Mouse (Mus musculus) kidney, postnatal 0 days (tissue): ENCODE measurements at regions not wholly inside any gene's neighbourhood (a gene's known extent, or its start where the extent isn't known, plus 50 kb on each side); places are given as distances from the start of the nearest gene placed in this dataset.

Source experiments
- ATAC-seq: fragments of 200-750 bp; cut with Nextera tagmentation; replicated peaks from 2 replicates; pipeline ENCODE4 v1.8.0; 2017; ENCODE audit warnings: low read depth, moderate number of reproducible peaks, moderate TSS enrichment, moderate library complexity; ENCODE audit not compliant: low FRiP score
- DNase-seq: peaks from one replicate; pipeline ENCODE4 v3.0.0-alpha.2; 2016; ENCODE audit warnings: low spot score
- H3K27ac ChIP-seq: fragments of 300-500 bp; sonication (generic); 2 replicates; pipeline ENCODE4 v1.5.1; 2014; ENCODE audit warnings: mild to moderate bottlenecking
- H3K27me3 ChIP-seq: fragments of 300-500 bp; sonication (generic); 2 replicates; pipeline ENCODE4 v1.6.1; 2014; ENCODE audit warnings: low read length, mixed read lengths; ENCODE audit not compliant: insufficient read depth
- H3K36me3 ChIP-seq: fragments of 300-500 bp; sonication (generic); 2 replicates; pipeline ENCODE4 v1.6.1; 2014; ENCODE audit warnings: low read length, mixed read lengths; ENCODE audit not compliant: insufficient read depth
- H3K4me1 ChIP-seq: fragments of 300-500 bp; sonication (generic); replicated peaks from 2 replicates; pipeline ENCODE4 v1.6.1; 2014; ENCODE audit warnings: antibody characterized with exemption, low read length, mixed read lengths; ENCODE audit not compliant: insufficient read depth
- H3K4me2 ChIP-seq: fragments of 300-500 bp; sonication (generic); 2 replicates; pipeline ENCODE4 v1.6.1; 2014; ENCODE audit warnings: mild to moderate bottlenecking, low read length, moderate library complexity, mixed read lengths
- H3K4me3 ChIP-seq: fragments of 300-500 bp; sonication (generic); replicated peaks from 2 replicates; pipeline ENCODE4 v1.5.1; 2014; ENCODE audit warnings: low read depth, low read length
- H3K9ac ChIP-seq: fragments of 300-500 bp; sonication (generic); 2 replicates; pipeline ENCODE4 v1.6.1; 2014; ENCODE audit warnings: low read depth, low read length
- H3K9me3 ChIP-seq: fragments of 300-500 bp; sonication (generic); replicated peaks from 2 replicates; pipeline ENCODE4 v1.6.1; 2016; ENCODE audit warnings: low read length, inconsistent platforms, mixed read lengths
- CTCF ChIP-seq: IDR thresholded peaks from 2 replicates; pipeline ENCODE4 v1.5.1; 2016; ENCODE audit warnings: antibody characterized with exemption, low read depth, mild to moderate bottlenecking, moderate library complexity
- WGBS: fragments of 180-500 bp; shearing (Covaris S2); extraction: QIAGEN DNeasy Blood & Tissue Kit; methylation state at CpG from one replicate; pipeline ENCODE4 v1.1.7; 2014; 5-methylcytosine and 5-hydroxymethylcytosine counted together

GRCm38 (mm10) chr3:74787741-74788140, 377.1 kb downstream of the Zbbx start:
- no peaks in the 10 kb centered on the region for H3K9me3 ChIP-seq
- no peak for TF ChIP-seq CTCF
- no peak overlapping the region for H3K27ac ChIP-seq
- no peak for ATAC-seq
- H3K4me1 ChIP-seq, result no peaks in the 10 kb centered on the region
- H3K4me3 ChIP-seq, result no peak overlapping the region
- 63% methylated on average over 1 of the region's 1 CpGs for WGBS
- no peaks in the 10 kb centered on the region for H3K36me3 ChIP-seq
- no peaks in the 10 kb centered on the region for H3K27me3 ChIP-seq
- H3K9ac ChIP-seq, result no peak overlapping the region
- no peak overlapping the region for H3K4me2 ChIP-seq
- DNase-seq, result no peak

DNA sequence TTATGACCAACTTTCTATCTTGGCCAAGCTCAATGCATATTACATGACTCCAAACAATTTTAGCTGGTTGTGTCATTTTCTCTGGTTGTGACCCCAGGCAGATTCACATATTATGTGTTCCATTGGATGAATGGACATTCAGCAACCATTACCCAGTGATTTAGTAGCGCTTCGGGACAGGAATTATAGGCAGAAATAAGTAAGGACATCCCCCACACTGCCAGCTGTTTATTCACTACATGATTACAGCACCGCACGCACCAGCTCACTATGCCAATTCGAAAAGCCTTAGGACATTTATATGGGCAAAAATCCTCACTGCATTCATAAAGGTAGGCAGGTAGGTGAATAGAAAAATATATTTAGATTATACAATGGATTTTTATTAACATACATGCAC, 386.5 kb downstream of the Zbbx start:
- no peak overlapping the region for H3K4me3 ChIP-seq
- H3K4me1 ChIP-seq, result no peaks in the 10 kb centered on the region
- no peak overlapping the region for H3K27ac ChIP-seq
- ATAC-seq, result no peak
- no peak overlapping the region for H3K9ac ChIP-seq
- WGBS, result 92% methylated on average over 5 of the region's 5 CpGs
- no peaks in the 10 kb centered on the region for H3K27me3 ChIP-seq
- H3K9me3 ChIP-seq, result no peaks in the 10 kb centered on the region
- no peak overlapping the region for H3K4me2 ChIP-seq
- no peaks in the 10 kb centered on the region for H3K36me3 ChIP-seq
- no peak for DNase-seq
- no peak for TF ChIP-seq CTCF

DNA sequence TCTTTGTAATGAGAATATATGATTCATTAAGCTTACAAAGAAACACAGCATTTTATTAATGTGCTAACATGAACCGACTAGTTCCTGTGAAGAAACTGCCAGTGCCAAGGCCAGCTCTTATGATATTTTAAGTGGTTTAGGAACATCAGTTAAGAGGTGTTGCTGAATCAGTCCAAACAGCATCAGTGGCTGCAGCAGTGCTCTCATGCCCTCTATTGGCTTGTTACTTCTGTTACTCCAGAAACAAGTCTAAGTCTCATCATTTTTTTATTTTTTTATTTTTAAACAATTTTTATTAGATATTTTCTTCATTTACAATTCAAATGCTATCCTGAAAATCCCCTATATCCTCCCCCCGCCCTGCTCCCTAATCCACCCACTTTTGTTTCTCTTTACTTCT, 422.7 kb downstream of the Zbbx start:
- Histone ChIP-seq H3K4me3 (no peak overlapping the region), H3K27ac (no peak overlapping the region), H3K4me1 (no peaks in the 10 kb centered on the region), H3K9me3 (no peaks in the 10 kb centered on the region), H3K27me3 (no peaks in the 10 kb centered on the region), H3K4me2 (no peak overlapping the region), H3K36me3 (no peaks in the 10 kb centered on the region), H3K9ac (no peak overlapping the region)
- no peak for DNase-seq
- peak; percentile 27; the same call in 1 of the 2 replicates for TF ChIP-seq CTCF
- ATAC-seq, result no peak
- 76% methylated on average over 2 of the region's 2 CpGs for WGBS

DNA sequence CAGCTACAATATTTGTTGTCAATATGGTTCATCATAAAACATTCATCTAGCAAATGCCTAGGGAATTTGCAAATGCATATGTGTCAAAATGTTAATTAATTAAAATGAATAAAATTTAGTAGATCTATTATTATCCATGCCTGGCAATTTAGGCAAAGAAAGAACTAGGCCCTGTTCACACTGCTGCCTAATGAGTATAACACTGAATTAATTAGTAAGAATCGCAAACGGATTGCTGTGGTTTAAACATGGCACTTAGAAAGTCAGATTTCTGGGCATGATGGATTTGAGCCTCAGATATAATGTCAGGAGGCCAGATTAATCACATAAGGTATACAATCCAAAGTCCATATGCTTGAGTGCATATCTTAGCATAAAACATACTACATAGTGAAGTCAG, 425.1 kb downstream of the Zbbx start:
- no peak for TF ChIP-seq CTCF
- 86% methylated on average over 2 of the region's 2 CpGs for WGBS
- Histone ChIP-seq H3K27me3 (no peaks in the 10 kb centered on the region), H3K27ac (no peak overlapping the region), H3K9ac (no peak overlapping the region), H3K4me3 (no peak overlapping the region), H3K36me3 (no peaks in the 10 kb centered on the region), H3K9me3 (no peaks in the 10 kb centered on the region), H3K4me1 (no peaks in the 10 kb centered on the region), H3K4me2 (no peak overlapping the region)
- DNase-seq (no peak), ATAC-seq (no peak)
